Mouse (Mus musculus) heart, postnatal 10 days (tissue): ENCODE measurements around the gene Akap7. TPM values are rescaled to one million over a fixed set of nuclear protein-coding genes. Genes with fewer than 3 reads are reported as not detected.

Experiments
- DNase-seq, 2 experiments: peaks; one replicate each; pipeline ENCODE4 v3.0.0; 2021
- intact Hi-C: fragments of 180-260 bp; cut with DNase I; formaldehyde crosslinking; loops from one replicate; pipeline ENCODE4 v1.15.1; 2025
- total RNA-seq, 2 experiments: library from RNA; stranded (reverse); gene quantifications; 2 replicates each; pipeline ENCODE4 v1.2.3; 2021

Akap7 gene
- total RNA-seq, result 10 to 100 TPM; 55.2 to 58.0 TPM

- DNase-seq, result no peak
- intact Hi-C loops, result no loop called here
These were observed at the start of gene Akap7 for GRCm38 (mm10) chr10:25307770-25308169. Akap7 (minus strand) TSS chr10:25307870.

GRCm38 (mm10) chr10:25354390-25354789, 46.7 kb upstream of the Akap7 start:
- intact Hi-C loops, result no loop called here

GRCm38 (mm10) chr10:25353941-25354340, 46.3 kb upstream of the Akap7 start:
- intact Hi-C loops, result no loop called here
- DNase-seq, result no peak

More at GRCm38 (mm10) chr10:25354390-25354789, 46.7 kb upstream of the Akap7 start:
- DNase-seq, result no peak

- no peak for DNase-seq
- intact Hi-C loops, result no loop called here
These were observed 35.1 kb upstream of the Akap7 start for GRCm38 (mm10) chr10:25342801-25343200.

- no peak for DNase-seq
- intact Hi-C loops, result no loop called here
These were observed 33.0 kb upstream of the Akap7 start for GRCm38 (mm10) chr10:25340675-25341074.

GRCm38 (mm10) chr10:25333390-25334079, 25.9 kb upstream of the Akap7 start:
- no peak for DNase-seq
- intact Hi-C loops, result no loop called here

- intact Hi-C loops, result no loop called here
- DNase-seq, result peak; percentile 27 to 41
These were observed 23.8 kb upstream of the Akap7 start for GRCm38 (mm10) chr10:25331321-25332049.

GRCm38 (mm10) chr10:25330094-25330493, 22.4 kb upstream of the Akap7 start:
- no peak for DNase-seq
- intact Hi-C loops, result no loop called here

- DNase-seq, result no peak
- intact Hi-C loops, result no loop called here
These were observed 19.8 kb upstream of the Akap7 start for GRCm38 (mm10) chr10:25327511-25327910.

GRCm38 (mm10) chr10:25325690-25326089, 18.0 kb upstream of the Akap7 start:
- DNase-seq, result peak; percentile 8 to 25
- intact Hi-C loops, result no loop called here

- intact Hi-C loops, result no loop called here
- no peak for DNase-seq
These were observed 13.5 kb upstream of the Akap7 start for GRCm38 (mm10) chr10:25321198-25321597.

- intact Hi-C loops, result no loop called here
- DNase-seq, result no peak
These were observed 11.9 kb upstream of the Akap7 start for GRCm38 (mm10) chr10:25319531-25319930.

GRCm38 (mm10) chr10:25318405-25318804, 10.7 kb upstream of the Akap7 start:
- no peak for DNase-seq
- intact Hi-C loops, result no loop called here

- intact Hi-C loops, result no loop called here
These were observed 10.0 kb upstream of the Akap7 start for GRCm38 (mm10) chr10:25317665-25318064.

GRCm38 (mm10) chr10:25313856-25314584, 6.3 kb upstream of the Akap7 start:
- no peak for DNase-seq
- intact Hi-C loops, result no loop called here

More at GRCm38 (mm10) chr10:25317665-25318064, 10.0 kb upstream of the Akap7 start:
- DNase-seq, result no peak

- no peak for DNase-seq
- intact Hi-C loops, result no loop called here
These were observed 4.0 kb upstream of the Akap7 start for GRCm38 (mm10) chr10:25311554-25312212.

- DNase-seq, result no peak
- intact Hi-C loops, result no loop called here
These were observed 3.1 kb upstream of the Akap7 start for GRCm38 (mm10) chr10:25310736-25311135.

GRCm38 (mm10) chr10:25309996-25310395, 2.3 kb upstream of the Akap7 start:
- DNase-seq, result no peak
- intact Hi-C loops, result no loop called here

- intact Hi-C loops, result no loop called here
- no peak for DNase-seq
These were observed 2.5 kb downstream of the Akap7 start for GRCm38 (mm10) chr10:25305146-25305545.

GRCm38 (mm10) chr10:25304608-25305007, 3.1 kb downstream of the Akap7 start:
- DNase-seq, result no peak
- intact Hi-C loops, result no loop called here

- no peak for DNase-seq
- intact Hi-C loops, result loop anchor here (5.0 kb wide), 1 partner anchor 138 kb away; no protein-coding TSS in a partner anchor
These were observed 8.6 kb downstream of the Akap7 start for GRCm38 (mm10) chr10:25299031-25299529.
